Mouse (Mus musculus) limb, embryonic 10.5 days (tissue): Measurements from ENCODE around the gene Mrps27. TPM values are rescaled to one million over a fixed set of nuclear protein-coding genes. Genes with fewer than 3 reads are reported as not detected.

Source experiments
- DNase-seq: peaks from one replicate; pipeline ENCODE4 v3.0.0-alpha.2; 2017; ENCODE audit warnings: low spot score
- H3K27ac ChIP-seq: fragments of 300-500 bp; sonication (generic); 2 replicates; pipeline ENCODE4 v1.5.1; 2016; ENCODE audit warnings: mild to moderate bottlenecking
- H3K27me3 ChIP-seq: fragments of 300-500 bp; sonication (generic); 2 replicates; pipeline ENCODE4 v1.6.1; 2016; ENCODE audit warnings: low read depth, mild to moderate bottlenecking; ENCODE audit not compliant: poor library complexity, severe bottlenecking
- H3K36me3 ChIP-seq: fragments of 300-500 bp; sonication (generic); 2 replicates; pipeline ENCODE4 v1.6.1; 2016; ENCODE audit warnings: mild to moderate bottlenecking, moderate library complexity
- H3K4me1 ChIP-seq: fragments of 300-500 bp; sonication (generic); 2 replicates; pipeline ENCODE4 v1.6.1; 2016
- H3K4me3 ChIP-seq: fragments of 300-500 bp; sonication (generic); 2 replicates; pipeline ENCODE4 v1.5.1; 2016; ENCODE audit warnings: mild to moderate bottlenecking, moderate library complexity
- H3K9me3 ChIP-seq: fragments of 300-500 bp; sonication (generic); replicated peaks from 2 replicates; pipeline ENCODE4 v1.6.1; 2016; ENCODE audit warnings: mild to moderate bottlenecking
- WGBS: fragments of 180-500 bp; shearing (Covaris S2); methylation state at CpG from one replicate; pipeline ENCODE4 v1.1.7; 2016; 5-methylcytosine and 5-hydroxymethylcytosine counted together
- polyA plus RNA-seq: library from polyadenylated mRNA; unstranded; fragments of >200 nt; fragmentation: Nextera tagmentation; extraction: Ambion mirVana; gene quantifications from 2 replicates; pipeline ENCODE4 v1.2.1, GENCODE M21; 2016

Gene Mrps27
- polyA plus RNA-seq, 1 experiment from 2014 or later = 85.4 TPM

- 59% methylated on average over 7 of the region's 7 CpGs for WGBS
- DNase-seq = no peak
- H3K4me3 ChIP-seq = no peak overlapping the region
- H3K4me1 ChIP-seq = peaks cover 16% of the 10 kb centered on the region
- H3K27ac ChIP-seq = no peak overlapping the region
- no peaks in the 10 kb centered on the region for H3K27me3 ChIP-seq
- peaks cover 50% of the 10 kb centered on the region for H3K36me3 ChIP-seq
- H3K9me3 ChIP-seq = no peaks in the 10 kb centered on the region
Observed at GRCm38 (mm10) chr13:99355861-99356260, 11.3 kb downstream of the Mrps27 start.

- H3K27ac ChIP-seq = no peak overlapping the region
- H3K4me3 ChIP-seq = no peak overlapping the region
- H3K9me3 ChIP-seq = no peaks in the 10 kb centered on the region
- DNase-seq = no peak
- peaks cover 50% of the 10 kb centered on the region for H3K36me3 ChIP-seq
- peaks cover 14% of the 10 kb centered on the region; the same call in 1 of the 2 replicates for H3K4me1 ChIP-seq
- no peaks in the 10 kb centered on the region for H3K27me3 ChIP-seq
- 42% methylated on average over 9 of the region's 9 CpGs for WGBS
Observed at GRCm38 (mm10) chr13:99356428-99357265, 12.1 kb downstream of the Mrps27 start.

GRCm38 (mm10) chr13:99358921-99359320 lies 14.3 kb downstream of the Mrps27 start:
- H3K36me3 ChIP-seq = peaks cover 69% of the 10 kb centered on the region
- H3K27me3 ChIP-seq = no peaks in the 10 kb centered on the region
- H3K4me1 ChIP-seq = peaks cover 8% of the 10 kb centered on the region; the same call in 1 of the 2 replicates
- 87% methylated on average over 14 of the region's 14 CpGs for WGBS
- H3K4me3 ChIP-seq = no peak overlapping the region
- no peaks in the 10 kb centered on the region for H3K9me3 ChIP-seq
- no peak for DNase-seq
- no peak overlapping the region for H3K27ac ChIP-seq

GRCm38 (mm10) chr13:99363866-99364265 lies 19.3 kb downstream of the Mrps27 start:
- Histone ChIP-seq H3K4me1 (no peaks in the 10 kb centered on the region), H3K27ac (no peak overlapping the region), H3K4me3 (no peak overlapping the region), H3K27me3 (no peaks in the 10 kb centered on the region), H3K36me3 (peaks cover 86% of the 10 kb centered on the region), H3K9me3 (no peaks in the 10 kb centered on the region)
- 77% methylated on average over 4 of the region's 4 CpGs for WGBS
- no peak for DNase-seq

- peaks cover 84% of the 10 kb centered on the region for H3K36me3 ChIP-seq
- no peak overlapping the region for H3K4me3 ChIP-seq
- no peaks in the 10 kb centered on the region for H3K9me3 ChIP-seq
- 94% methylated on average over 5 of the region's 5 CpGs for WGBS
- no peaks in the 10 kb centered on the region for H3K27me3 ChIP-seq
- no peak overlapping the region for H3K27ac ChIP-seq
- H3K4me1 ChIP-seq = no peaks in the 10 kb centered on the region
- no peak for DNase-seq
Observed at GRCm38 (mm10) chr13:99366422-99367175, 22.0 kb downstream of the Mrps27 start.

- H3K9me3 ChIP-seq = no peaks in the 10 kb centered on the region
- no peak overlapping the region for H3K27ac ChIP-seq
- no peak overlapping the region for H3K4me3 ChIP-seq
- DNase-seq = no peak
- peaks cover 80% of the 10 kb centered on the region for H3K36me3 ChIP-seq
- H3K4me1 ChIP-seq = no peaks in the 10 kb centered on the region
- no peaks in the 10 kb centered on the region for H3K27me3 ChIP-seq
- WGBS = 93% methylated on average over 12 of the region's 12 CpGs
Observed at GRCm38 (mm10) chr13:99367554-99368174, 23.1 kb downstream of the Mrps27 start.

- H3K9me3 ChIP-seq = no peaks in the 10 kb centered on the region
- H3K36me3 ChIP-seq = peaks cover 65% of the 10 kb centered on the region
- peaks cover 11% of the 10 kb centered on the region for H3K4me1 ChIP-seq
- 82% methylated on average over 12 of the region's 12 CpGs for WGBS
- no peak overlapping the region for H3K4me3 ChIP-seq
- no peak for DNase-seq
- no peak overlapping the region for H3K27ac ChIP-seq
- H3K27me3 ChIP-seq = no peaks in the 10 kb centered on the region
Observed at GRCm38 (mm10) chr13:99369103-99369502, 24.5 kb downstream of the Mrps27 start.

- H3K4me3 ChIP-seq = no peak overlapping the region
- 99% methylated on average over 5 of the region's 5 CpGs for WGBS
- H3K36me3 ChIP-seq = peaks cover 45% of the 10 kb centered on the region
- no peak for DNase-seq
- H3K27me3 ChIP-seq = no peaks in the 10 kb centered on the region
- H3K9me3 ChIP-seq = no peaks in the 10 kb centered on the region
- peaks cover 21% of the 10 kb centered on the region for H3K4me1 ChIP-seq
- H3K27ac ChIP-seq = no peak overlapping the region
Observed at GRCm38 (mm10) chr13:99371285-99371684, 26.7 kb downstream of the Mrps27 start.

- H3K36me3 ChIP-seq = peaks cover 28% of the 10 kb centered on the region
- H3K4me3 ChIP-seq = no peak overlapping the region
- H3K27ac ChIP-seq = no peak overlapping the region
- no peaks in the 10 kb centered on the region for H3K9me3 ChIP-seq
- H3K4me1 ChIP-seq = peaks cover 21% of the 10 kb centered on the region
- no peaks in the 10 kb centered on the region for H3K27me3 ChIP-seq
- WGBS = 84% methylated on average over 7 of the region's 7 CpGs
- no peak for DNase-seq
Observed at GRCm38 (mm10) chr13:99373684-99374083, 29.1 kb downstream of the Mrps27 start.

- Histone ChIP-seq H3K4me1 (peaks cover 21% of the 10 kb centered on the region), H3K27ac (no peak overlapping the region), H3K9me3 (no peaks in the 10 kb centered on the region), H3K4me3 (no peak overlapping the region), H3K36me3 (peaks cover 28% of the 10 kb centered on the region), H3K27me3 (no peaks in the 10 kb centered on the region)
- no peak for DNase-seq
- 54% methylated on average over 4 of the region's 4 CpGs for WGBS
Observed at GRCm38 (mm10) chr13:99374191-99374590, 29.6 kb downstream of the Mrps27 start.

GRCm38 (mm10) chr13:99375550-99375949 lies 31.0 kb downstream of the Mrps27 start:
- peak; percentile 83 for DNase-seq
- H3K27me3 ChIP-seq = no peaks in the 10 kb centered on the region
- H3K27ac ChIP-seq = no peak overlapping the region
- no peak overlapping the region for H3K4me3 ChIP-seq
- 46% methylated on average over 6 of the region's 6 CpGs for WGBS
- H3K9me3 ChIP-seq = no peaks in the 10 kb centered on the region
- H3K36me3 ChIP-seq = peaks cover 28% of the 10 kb centered on the region
- H3K4me1 ChIP-seq = peaks cover 21% of the 10 kb centered on the region

- no peak for DNase-seq
- peaks cover 29% of the 10 kb centered on the region for H3K36me3 ChIP-seq
- no peaks in the 10 kb centered on the region for H3K27me3 ChIP-seq
- H3K27ac ChIP-seq = no peak overlapping the region
- no peaks in the 10 kb centered on the region for H3K9me3 ChIP-seq
- 95% methylated on average over 6 of the region's 6 CpGs for WGBS
- H3K4me1 ChIP-seq = peaks cover 21% of the 10 kb centered on the region
- H3K4me3 ChIP-seq = no peak overlapping the region
Observed at GRCm38 (mm10) chr13:99377055-99377454, 32.5 kb downstream of the Mrps27 start.

GRCm38 (mm10) chr13:99378223-99378622 lies 33.6 kb downstream of the Mrps27 start:
- H3K27me3 ChIP-seq = no peaks in the 10 kb centered on the region
- WGBS = 94% methylated on average over 1 of the region's 1 CpGs
- peaks cover 27% of the 10 kb centered on the region for H3K36me3 ChIP-seq
- no peak overlapping the region for H3K27ac ChIP-seq
- H3K4me3 ChIP-seq = no peak overlapping the region
- no peak for DNase-seq
- H3K9me3 ChIP-seq = no peaks in the 10 kb centered on the region
- peaks cover 18% of the 10 kb centered on the region for H3K4me1 ChIP-seq
